Mouse (Mus musculus) kidney, embryonic 15.5 days (tissue): ENCODE data around the gene Gm17349. TPM values are rescaled to one million over a fixed set of nuclear protein-coding genes. Genes with fewer than 3 reads are reported as not detected.
"Not testable (repeated sequence)": the region's sequence is repeated elsewhere in the genome, so short reads cannot be mapped to it uniquely, and the experiment has no call there.

Source experiments
- ATAC-seq: fragments of 200-750 bp; cut with Nextera tagmentation; replicated peaks from 2 replicates; pipeline ENCODE4 v1.8.0; 2017; ENCODE audit warnings: moderate TSS enrichment; ENCODE audit not compliant: low FRiP score
- H3K27ac ChIP-seq: fragments of 300-500 bp; sonication (generic); 2 replicates; pipeline ENCODE4 v1.5.1; 2015; ENCODE audit warnings: mild to moderate bottlenecking, inconsistent platforms
- H3K27me3 ChIP-seq: fragments of 300-500 bp; sonication (generic); 2 replicates; pipeline ENCODE4 v1.6.1; 2015; ENCODE audit warnings: inconsistent platforms
- H3K36me3 ChIP-seq: fragments of 300-500 bp; sonication (generic); 2 replicates; pipeline ENCODE4 v1.6.1; 2015; ENCODE audit warnings: inconsistent platforms
- H3K4me1 ChIP-seq: fragments of 300-500 bp; sonication (generic); 2 replicates; pipeline ENCODE4 v1.6.1; 2015; ENCODE audit warnings: inconsistent platforms
- H3K4me2 ChIP-seq: fragments of 300-500 bp; sonication (generic); 2 replicates; pipeline ENCODE4 v1.6.1; 2015; ENCODE audit warnings: moderate library complexity, mild to moderate bottlenecking, inconsistent platforms
- H3K4me3 ChIP-seq: fragments of 300-500 bp; sonication (generic); replicated peaks from 2 replicates; pipeline ENCODE4 v1.5.1; 2015; ENCODE audit warnings: mild to moderate bottlenecking, inconsistent platforms
- H3K9ac ChIP-seq: fragments of 300-500 bp; sonication (generic); 2 replicates; pipeline ENCODE4 v1.6.1; 2015; ENCODE audit warnings: mild to moderate bottlenecking, inconsistent platforms
- H3K9me3 ChIP-seq: fragments of 300-500 bp; sonication (generic); replicated peaks from 2 replicates; pipeline ENCODE4 v1.6.1; 2016; ENCODE audit warnings: inconsistent platforms
- WGBS: fragments of 180-500 bp; shearing (Covaris S2); methylation state at CpG from one replicate; pipeline ENCODE4 v1.1.7; 2015; ENCODE audit warnings: mixed read lengths; 5-methylcytosine and 5-hydroxymethylcytosine counted together
- polyA plus RNA-seq: library from polyadenylated mRNA; unstranded; fragments of >200 nt; fragmentation: Nextera tagmentation; extraction: Ambion mirVana; gene quantifications from 2 replicates; pipeline ENCODE4 v1.2.1, GENCODE M21; 2015

The Gm17349 gene
- polyA plus RNA-seq, 1 experiment from 2014 or later = not detected

DNA sequence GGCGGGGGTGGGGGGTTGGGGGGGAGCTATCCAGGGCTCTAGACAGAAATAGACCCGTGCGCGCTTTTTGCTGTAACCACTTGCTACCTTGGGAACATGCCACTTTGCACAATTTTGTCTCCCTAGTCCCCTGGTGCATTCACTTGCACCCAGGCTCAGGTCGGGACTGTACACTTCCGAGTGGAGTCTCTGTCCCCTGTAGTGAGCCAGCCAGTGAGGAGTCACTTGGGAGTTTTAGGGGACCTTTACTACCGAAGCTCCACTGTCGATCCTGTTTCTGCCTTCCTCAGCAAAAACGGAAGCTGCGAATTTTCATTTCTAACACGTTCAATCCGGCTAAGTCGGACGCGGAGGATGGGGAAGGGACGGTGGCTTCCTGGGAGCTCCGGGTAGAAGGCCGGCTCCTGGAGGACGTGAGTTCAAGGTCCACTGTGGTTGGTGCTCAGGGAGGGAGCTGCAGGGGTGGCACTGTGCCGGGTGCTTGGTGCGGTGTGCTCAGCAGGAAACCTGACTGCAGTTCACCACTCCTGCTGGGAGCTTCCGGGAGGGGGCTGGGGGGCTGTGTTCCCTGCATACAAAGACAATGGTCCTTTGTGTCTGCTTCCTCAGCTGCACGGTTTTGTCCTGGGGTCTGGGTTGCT is 1.1 kb downstream of the Gm17349 start:
- Histone ChIP-seq H3K4me1 (peaks cover 48% of the 10 kb centered on the region), H3K36me3 (peaks cover 48% of the 10 kb centered on the region), H3K9ac (peak overlapping the region; percentile 23; the same call in 1 of the 2 replicates), H3K27ac (peak overlapping the region; percentile 97), H3K27me3 (no peaks in the 10 kb centered on the region), H3K4me3 (peak overlapping the region; percentile 4; the same call in 1 of the 2 replicates), H3K4me2 (peak overlapping the region; percentile 73), H3K9me3 (no peaks in the 10 kb centered on the region)
- WGBS = 44% methylated on average over 23 of the region's 23 CpGs
- ATAC-seq = no peak

DNA sequence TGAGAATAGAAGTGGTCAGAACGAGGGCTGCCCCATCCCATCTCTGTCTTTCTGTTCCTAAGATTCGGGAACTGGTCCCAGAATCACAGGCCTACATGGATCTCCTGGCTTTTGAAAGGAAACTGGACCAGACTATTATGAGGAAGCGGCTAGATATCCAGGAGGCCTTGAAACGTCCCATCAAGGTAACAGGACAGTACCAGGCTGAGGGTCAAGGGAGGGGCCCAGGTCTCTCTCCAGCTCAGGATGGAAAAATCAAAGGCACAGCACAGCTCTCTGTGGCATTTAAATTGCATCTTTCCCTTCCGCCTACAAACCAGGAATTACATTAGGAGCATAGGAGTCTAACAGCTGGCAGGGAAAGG is 1.6 kb downstream of the Gm17349 start:
- 0 out of 2 replicates have a peak, but pooled peaks cover 2% of the 10 kb centered on the region for H3K27me3 ChIP-seq
- H3K4me2 ChIP-seq = peak overlapping the region; percentile 73
- 66% methylated on average over 5 of the region's 5 CpGs for WGBS
- no peaks in the 10 kb centered on the region for H3K9me3 ChIP-seq
- H3K4me3 ChIP-seq = peak overlapping the region; percentile 91; the same call in 1 of the 2 replicates
- peak overlapping the region; percentile 97 for H3K27ac ChIP-seq
- ATAC-seq = no peak
- peak overlapping the region; percentile 98; the same call in 1 of the 2 replicates for H3K9ac ChIP-seq
- H3K36me3 ChIP-seq = peaks cover 43% of the 10 kb centered on the region
- peaks cover 52% of the 10 kb centered on the region for H3K4me1 ChIP-seq

DNA sequence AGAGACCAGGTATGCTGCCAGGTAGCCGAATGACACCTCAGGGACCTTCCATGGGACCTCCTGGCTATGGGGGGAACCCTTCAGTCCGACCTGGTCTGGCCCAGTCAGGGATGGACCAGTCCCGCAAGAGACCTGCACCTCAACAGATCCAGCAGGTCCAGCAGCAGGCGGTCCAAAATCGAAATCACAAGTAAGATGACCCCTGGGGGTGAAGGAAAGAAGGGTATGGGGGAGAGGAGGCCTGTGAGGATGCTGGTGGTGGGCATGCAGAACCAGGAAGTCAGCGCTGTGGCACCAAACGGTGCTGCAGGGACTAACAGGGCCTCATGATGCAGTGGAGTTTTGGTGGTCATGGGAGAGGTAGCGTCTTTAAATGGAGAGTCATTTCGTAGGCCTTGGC is 2.2 kb downstream of the Gm17349 start:
- 0 out of 2 replicates have a peak, but pooled peaks cover 5% of the 10 kb centered on the region for H3K27me3 ChIP-seq
- peaks cover 37% of the 10 kb centered on the region for H3K36me3 ChIP-seq
- ATAC-seq = no peak
- no peaks in the 10 kb centered on the region for H3K9me3 ChIP-seq
- 58% methylated on average over 9 of the region's 9 CpGs for WGBS
- peak overlapping the region; percentile 91 for H3K4me3 ChIP-seq
- H3K27ac ChIP-seq = peak overlapping the region; percentile 97; the same call in 1 of the 2 replicates
- peak overlapping the region; percentile 98 for H3K9ac ChIP-seq
- H3K4me2 ChIP-seq = peak overlapping the region; percentile 73
- peaks cover 56% of the 10 kb centered on the region for H3K4me1 ChIP-seq

- Histone ChIP-seq H3K27me3 (peaks cover 11% of the 10 kb centered on the region; the same call in 1 of the 2 replicates), H3K9me3 (no peaks in the 10 kb centered on the region), H3K4me1 (peaks cover 56% of the 10 kb centered on the region), H3K4me3 (peak within 1 kb of the TSS; percentile 91), H3K4me2 (peak within 1 kb of the TSS; percentile 73), H3K9ac (peak within 1 kb of the TSS; percentile 98), H3K36me3 (peaks cover 29% of the 10 kb centered on the region), H3K27ac (peak within 1 kb of the TSS; percentile 97)
- WGBS = under 1% methylated on average over 68 of the region's 71 CpGs
- ATAC-seq = peak; percentile 95
Measured at GRCm38 (mm10) chr15:99701999-99702900, 3.0 kb downstream of the Gm17349 start, which contains the start of gene Smarcd1. TSS of gene Smarcd1 (plus strand) at chr15:99702129.

- H3K27ac ChIP-seq = peak overlapping the region; percentile 97
- not testable (repeated sequence) for ATAC-seq, H3K9me3 ChIP-seq
- H3K4me3 ChIP-seq = peak overlapping the region; percentile 91
- peaks cover 17% of the 10 kb centered on the region; the same call in 1 of the 2 replicates for H3K27me3 ChIP-seq
- H3K4me1 ChIP-seq = peaks cover 56% of the 10 kb centered on the region
- 51% methylated on average over 16 of the region's 16 CpGs for WGBS
- peak overlapping the region; percentile 98 for H3K9ac ChIP-seq
- H3K36me3 ChIP-seq = peaks cover 23% of the 10 kb centered on the region
- H3K4me2 ChIP-seq = peak overlapping the region; percentile 73
Measured at GRCm38 (mm10) chr15:99701640-99701998, 3.7 kb downstream of the Gm17349 start.

GRCm38 (mm10) chr15:99700219-99701106 is 4.8 kb downstream of the Gm17349 start:
- WGBS = 79% methylated on average over 18 of the region's 18 CpGs
- Histone ChIP-seq H3K9me3 (no peaks in the 10 kb centered on the region), H3K36me3 (peaks cover 13% of the 10 kb centered on the region), H3K9ac (no peak overlapping the region), H3K27ac (no peak overlapping the region), H3K4me3 (no peak overlapping the region), H3K4me2 (no peak overlapping the region; the same call in 1 of the 2 replicates), H3K4me1 (peaks cover 56% of the 10 kb centered on the region), H3K27me3 (peaks cover 17% of the 10 kb centered on the region; the same call in 1 of the 2 replicates)
- ATAC-seq = no peak

- WGBS = 72% methylated on average over 10 of the region's 10 CpGs
- no peak overlapping the region for H3K9ac ChIP-seq
- peaks cover 8% of the 10 kb centered on the region for H3K36me3 ChIP-seq
- H3K9me3 ChIP-seq = no peaks in the 10 kb centered on the region
- H3K27me3 ChIP-seq = peaks cover 17% of the 10 kb centered on the region; the same call in 1 of the 2 replicates
- no peak overlapping the region for H3K27ac ChIP-seq
- H3K4me1 ChIP-seq = peaks cover 53% of the 10 kb centered on the region
- no peak overlapping the region for H3K4me2 ChIP-seq
- H3K4me3 ChIP-seq = no peak overlapping the region
- ATAC-seq = no peak
Measured at GRCm38 (mm10) chr15:99699715-99700114, 5.6 kb downstream of the Gm17349 start.

DNA sequence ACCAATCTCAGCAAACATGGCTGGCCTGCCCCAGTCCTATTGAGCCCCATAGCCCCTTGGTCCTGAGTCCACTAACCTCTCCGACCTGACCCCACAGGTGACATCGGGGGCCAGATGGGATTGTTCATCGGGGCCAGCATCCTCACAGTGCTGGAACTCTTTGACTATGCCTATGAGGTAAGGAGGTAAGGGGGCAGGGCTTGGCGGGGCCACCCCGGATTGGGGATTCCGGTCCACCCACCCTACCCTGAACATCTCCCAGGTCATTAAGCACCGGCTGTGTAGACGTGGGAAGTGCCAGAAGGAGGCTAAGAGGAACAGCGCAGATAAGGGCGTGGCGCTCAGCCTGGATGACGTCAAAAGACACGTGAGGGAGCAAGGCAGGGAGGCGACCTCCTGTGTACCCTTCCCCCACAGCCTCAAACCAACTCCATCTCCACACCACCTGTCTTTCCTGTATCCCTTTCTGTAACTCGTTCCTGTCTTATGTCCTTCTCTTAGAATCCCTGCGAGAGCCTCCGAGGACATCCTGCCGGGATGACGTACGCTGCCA is 6.7 kb downstream of the Gm17349 start:
- no peak overlapping the region for H3K9ac ChIP-seq
- H3K4me3 ChIP-seq = no peak overlapping the region
- H3K4me1 ChIP-seq = peaks cover 42% of the 10 kb centered on the region
- WGBS = 32% methylated on average over 20 of the region's 20 CpGs
- H3K27me3 ChIP-seq = peaks cover 20% of the 10 kb centered on the region; the same call in 1 of the 2 replicates
- peak overlapping the region; percentile 25; the same call in 1 of the 2 replicates for H3K4me2 ChIP-seq
- no peak overlapping the region for H3K27ac ChIP-seq
- no peak for ATAC-seq
- H3K36me3 ChIP-seq = no peaks in the 10 kb centered on the region
- no peaks in the 10 kb centered on the region for H3K9me3 ChIP-seq

GRCm38 (mm10) chr15:99697309-99697708 is 8.0 kb downstream of the Gm17349 start:
- no peaks in the 10 kb centered on the region for H3K36me3 ChIP-seq
- no peak overlapping the region for H3K27ac ChIP-seq
- peaks cover 20% of the 10 kb centered on the region; the same call in 1 of the 2 replicates for H3K27me3 ChIP-seq
- no peak overlapping the region for H3K4me2 ChIP-seq
- no peak for ATAC-seq
- no peak overlapping the region for H3K9ac ChIP-seq
- no peak overlapping the region for H3K4me3 ChIP-seq
- WGBS = 5% methylated on average over 2 of the region's 2 CpGs
- H3K4me1 ChIP-seq = peaks cover 30% of the 10 kb centered on the region
- H3K9me3 ChIP-seq = no peaks in the 10 kb centered on the region

DNA sequence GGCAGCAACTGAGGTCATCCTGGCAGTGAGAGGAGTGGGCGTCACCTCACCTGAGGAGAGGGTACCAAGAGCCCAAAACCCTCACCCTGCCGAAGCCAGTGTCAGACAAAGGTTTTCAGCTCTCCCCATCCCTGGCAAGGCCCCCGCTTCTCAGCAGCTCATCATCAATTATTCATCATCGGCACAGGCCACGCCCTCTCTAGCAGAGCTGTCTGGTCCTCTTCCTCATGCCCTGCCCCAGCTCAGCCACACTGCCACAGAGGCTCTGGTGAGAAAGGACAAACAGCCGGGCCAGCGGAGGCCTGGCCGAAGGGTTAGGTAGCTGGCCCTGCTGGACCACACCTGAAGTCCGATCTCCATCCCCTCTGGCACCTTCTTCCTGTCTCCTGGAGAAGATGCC is 13.3 kb downstream of the Gm17349 start:
- Histone ChIP-seq H3K4me2 (no peak overlapping the region), H3K36me3 (no peaks in the 10 kb centered on the region), H3K9ac (no peak overlapping the region), H3K27ac (no peak overlapping the region), H3K27me3 (peaks cover 17% of the 10 kb centered on the region), H3K4me1 (peaks cover 7% of the 10 kb centered on the region), H3K9me3 (no peaks in the 10 kb centered on the region), H3K4me3 (no peak overlapping the region)
- 54% methylated on average over 9 of the region's 9 CpGs for WGBS
- no peak for ATAC-seq

DNA sequence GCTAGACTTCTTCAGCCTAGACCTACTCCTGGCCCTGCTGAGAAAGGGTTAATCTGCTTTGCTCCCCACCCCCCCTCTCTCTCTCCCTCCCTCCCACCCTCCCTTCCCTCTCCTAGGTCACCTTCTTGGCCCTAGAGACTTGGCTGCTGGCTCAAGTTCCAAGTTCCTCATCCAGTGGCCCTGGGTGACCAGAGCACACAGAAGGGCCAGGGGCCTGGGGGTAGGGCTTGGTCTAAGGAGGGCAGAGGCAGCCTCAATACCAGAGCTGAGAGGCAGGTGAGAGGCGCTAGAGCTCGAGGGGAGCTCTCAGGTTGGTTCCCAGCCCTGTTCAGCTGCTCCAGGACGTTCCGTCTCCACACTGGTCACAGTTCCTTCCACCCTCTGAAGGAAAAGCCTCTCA is 14.4 kb downstream of the Gm17349 start:
- no peak for ATAC-seq
- H3K9ac ChIP-seq = no peak overlapping the region
- H3K4me1 ChIP-seq = peaks cover 7% of the 10 kb centered on the region
- no peaks in the 10 kb centered on the region for H3K36me3 ChIP-seq
- no peak overlapping the region for H3K4me3 ChIP-seq
- no peaks in the 10 kb centered on the region for H3K9me3 ChIP-seq
- peaks cover 14% of the 10 kb centered on the region for H3K27me3 ChIP-seq
- 9% methylated on average over 4 of the region's 4 CpGs for WGBS
- H3K4me2 ChIP-seq = no peak overlapping the region
- no peak overlapping the region for H3K27ac ChIP-seq
